Mouse (Mus musculus) heart, adult 2 months (tissue): ENCODE measurements around the gene Grhpr. TPM values are rescaled to one million over a fixed set of nuclear protein-coding genes. Genes with fewer than 3 reads are reported as not detected.

Experiments used
- DNase-seq, 2 experiments: peaks; one replicate each; pipeline ENCODE4 v3.0.0; 2021
- H3K27ac ChIP-seq: fragments of 200-600 bp; 2 replicates; pipeline ENCODE4 v1.8.1; 2022
- H3K27me3 ChIP-seq: fragments of 200-500 bp; 2 replicates; pipeline ENCODE4 v1.6.1; 2012; ENCODE audit warnings: mild to moderate bottlenecking, low read length, inconsistent platforms, mixed read lengths; ENCODE audit not compliant: control insufficient read depth, insufficient read depth
- H3K36me3 ChIP-seq: fragments of 200-500 bp; 2 replicates; pipeline ENCODE4 v1.6.1; 2012; ENCODE audit warnings: low read length, inconsistent platforms; ENCODE audit not compliant: control insufficient read depth, insufficient read depth
- H3K4me1 ChIP-seq: fragments of 200-500 bp; 2 replicates; pipeline ENCODE4 v1.6.1; 2011; ENCODE audit warnings: low read length; ENCODE audit not compliant: control insufficient read depth, insufficient read depth
- H3K4me3 ChIP-seq: fragments of 200-600 bp; 2 replicates; pipeline ENCODE4 v1.8.1; 2022
- H3K79me2 ChIP-seq: fragments of 200-500 bp; replicated peaks from 2 replicates; pipeline ENCODE4 v1.6.1; 2012; ENCODE audit warnings: mild to moderate bottlenecking, inconsistent platforms, low read length, moderate library complexity, mixed read lengths; ENCODE audit not compliant: control insufficient read depth, insufficient read depth
- H3K9ac ChIP-seq: fragments of 200-500 bp; 2 replicates; pipeline ENCODE4 v1.6.1; 2012; ENCODE audit warnings: low read depth, mild to moderate bottlenecking, control low read depth, inconsistent platforms, low read length, mixed read lengths
- CTCF ChIP-seq: fragments of 200-600 bp; IDR thresholded peaks from 2 replicates; pipeline ENCODE4 v1.8.1; 2022; ENCODE audit warnings: antibody characterized with exemption, mild to moderate bottlenecking, moderate library complexity
- EP300 ChIP-seq: fragments of 200-500 bp; IDR thresholded peaks from 2 replicates; pipeline ENCODE4 v1.6.1; 2011; ENCODE audit warnings: low read depth, low read length, control low read depth; ENCODE audit not compliant: insufficient read depth
- POLR2A ChIP-seq: fragments of 200-500 bp; IDR thresholded peaks from 2 replicates; pipeline ENCODE4 v1.6.1; 2011; ENCODE audit warnings: mild to moderate bottlenecking, low read depth, low read length, control low read depth; ENCODE audit not compliant: insufficient read depth
- WGBS: fragments of 180-500 bp; shearing (Covaris S2); methylation state at CpG from one replicate; pipeline ENCODE4 v1.1.7; 2018; 5-methylcytosine and 5-hydroxymethylcytosine counted together
- intact Hi-C: fragments of 180-260 bp; cut with DNase I; formaldehyde crosslinking; loops from one replicate; pipeline ENCODE4 v1.15.1; 2025
- polyA plus RNA-seq: library from polyadenylated mRNA; depleted of rRNA; stranded (reverse); fragments of >200 nt; gene quantifications from 2 replicates; pipeline ENCODE4 v1.2.3, GENCODE M21; 2012
- total RNA-seq, 2 experiments: library from RNA; stranded (reverse); gene quantifications; 2 replicates each; pipeline ENCODE4 v1.2.3; 2021

The Grhpr gene
- total and polyA plus RNA-seq, 3 experiments = 32.2 to 66.6 (median 38.4) TPM

DNA sequence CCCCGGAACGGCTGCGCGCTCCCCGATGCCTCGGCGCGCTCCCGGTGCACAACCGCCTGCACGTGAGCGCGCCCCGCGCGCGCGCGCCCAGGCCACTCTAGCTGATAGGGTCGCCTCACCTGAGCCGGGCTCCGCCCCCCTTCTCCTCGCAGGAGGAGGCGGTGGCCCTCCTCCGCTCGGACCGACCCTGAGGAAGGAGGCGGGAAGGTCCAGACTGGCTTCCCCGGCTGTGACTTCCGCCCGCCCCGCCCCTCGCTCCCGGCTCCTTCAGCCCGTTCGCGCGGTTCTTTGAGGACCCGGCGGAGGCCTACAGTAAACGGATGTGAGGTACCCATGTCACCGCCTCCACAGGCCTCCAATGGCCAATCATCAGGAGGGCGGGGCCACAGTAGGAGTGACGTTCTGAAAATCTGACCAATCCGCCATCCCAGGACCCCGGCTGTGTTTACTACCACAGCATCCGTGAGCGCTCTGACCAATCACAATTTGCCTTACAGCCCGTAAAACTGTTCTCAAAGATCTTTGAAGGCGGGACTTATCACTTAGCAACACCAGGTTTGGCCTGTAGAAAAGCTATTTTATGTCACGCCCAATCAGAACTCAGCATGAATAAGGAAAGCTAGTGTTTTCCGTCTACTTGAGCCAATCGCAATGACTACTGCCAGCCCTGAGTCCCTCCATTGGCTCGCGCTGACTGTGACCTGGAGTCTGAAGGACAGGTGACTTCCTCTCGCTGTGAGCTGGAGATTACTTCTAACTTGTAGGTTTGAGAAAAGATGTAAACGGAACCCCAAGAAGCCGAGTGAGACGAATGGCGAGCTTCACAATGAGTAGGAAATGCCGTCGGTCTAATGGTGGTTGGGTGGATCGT, 31.1 kb downstream of the Grhpr start, which contains the start of gene Zbtb5:
TSS of gene Zbtb5 (minus strand) at position 308 of the 871 bp plus-strand sequence.
- Histone ChIP-seq H3K9ac (peak within 1 kb of the TSS; percentile 91), H3K36me3 (no peaks in the 10 kb centered on the region), H3K27ac (peak within 1 kb of the TSS; percentile 93), H3K4me3 (peak within 1 kb of the TSS; percentile 92), H3K79me2 (peaks cover 2% of the 10 kb centered on the region; the same call in 1 of the 2 replicates), H3K27me3 (no peaks in the 10 kb centered on the region), H3K4me1 (peaks cover 2% of the 10 kb centered on the region)
- intact Hi-C loops = loop anchor here (5.0 to 10.0 kb wide), 3 partner anchors 40 to 842 kb away; partner anchors contain the start of gene Shb
- TF ChIP-seq CTCF = no peak
- TF ChIP-seq POLR2A = peak; percentile 95
- DNase-seq = peak; percentile 96 to 100
- WGBS = under 1% methylated on average over 63 of the region's 63 CpGs

DNA sequence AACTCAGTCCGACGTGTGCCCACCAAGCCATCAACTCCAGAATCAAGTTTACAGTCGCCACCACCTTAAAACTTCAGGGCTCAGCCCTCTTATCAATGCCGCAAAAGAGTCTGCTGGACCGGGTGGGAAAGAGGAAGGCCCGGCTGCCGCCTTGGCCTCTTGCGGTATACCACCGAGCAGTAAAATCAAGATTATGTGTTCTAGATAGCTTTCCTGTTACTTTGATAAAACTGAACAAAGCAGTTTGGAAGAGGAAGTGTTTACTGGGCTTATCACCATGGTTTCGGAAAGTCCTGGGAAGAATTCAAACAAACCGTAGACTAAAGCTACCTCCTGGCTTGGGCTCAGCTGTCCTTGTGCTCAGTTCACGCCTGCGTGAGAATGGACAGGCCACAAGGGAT, 31.8 kb downstream of the Grhpr start:
- under 1% methylated on average over 13 of the region's 13 CpGs for WGBS
- DNase-seq = no peak

DNA sequence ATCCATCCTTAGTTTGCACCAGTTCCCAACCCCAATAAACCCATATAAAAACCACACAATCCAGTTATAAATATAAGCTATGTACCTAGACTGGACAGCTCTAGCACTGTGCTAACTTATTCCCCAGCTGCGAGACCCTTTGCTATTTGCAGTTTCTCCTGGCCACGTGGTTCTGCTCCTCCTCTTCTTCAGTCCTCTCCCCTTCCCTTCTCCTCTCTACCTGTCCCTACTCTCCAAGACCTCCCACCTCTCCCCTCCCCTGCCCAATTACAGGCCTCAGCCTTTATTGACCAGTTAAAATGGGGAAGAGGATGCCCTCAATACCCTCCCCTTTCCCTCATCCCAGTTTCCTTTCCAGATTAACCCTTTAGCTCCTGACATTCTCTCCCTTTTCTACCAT, 32.3 kb downstream of the Grhpr start:
- no peak for DNase-seq
- H3K36me3 ChIP-seq = no peaks in the 10 kb centered on the region
- peaks cover 2% of the 10 kb centered on the region; the same call in 1 of the 2 replicates for H3K79me2 ChIP-seq
- intact Hi-C loops = loop anchor here (5.0 to 10.0 kb wide), 3 partner anchors 41 to 841 kb away; partner anchors contain the start of gene Shb
- peak overlapping the region; percentile 93; the same call in 1 of the 2 replicates for H3K27ac ChIP-seq
- H3K4me1 ChIP-seq = peaks cover 2% of the 10 kb centered on the region
- no peak for TF ChIP-seq EP300
- no peak for TF ChIP-seq CTCF
- no peak for TF ChIP-seq POLR2A
- peak overlapping the region; percentile 68 for H3K4me3 ChIP-seq
- no peak overlapping the region for H3K9ac ChIP-seq
- 7% methylated on average over 2 of the region's 2 CpGs for WGBS
- H3K27me3 ChIP-seq = no peaks in the 10 kb centered on the region

More for the DNA sequence above, 31.8 kb downstream of the Grhpr start:
- H3K9ac ChIP-seq = peak overlapping the region; percentile 91
- peak overlapping the region; percentile 68 for H3K4me3 ChIP-seq
- intact Hi-C loops = loop anchor here (5.0 to 10.0 kb wide), 3 partner anchors 41 to 842 kb away; partner anchors contain the start of gene Shb
- peak overlapping the region; percentile 93 for H3K27ac ChIP-seq
- H3K36me3 ChIP-seq = no peaks in the 10 kb centered on the region
- TF ChIP-seq EP300 (no peak), POLR2A (no peak), CTCF (no peak)
- H3K79me2 ChIP-seq = peaks cover 2% of the 10 kb centered on the region; the same call in 1 of the 2 replicates
- no peaks in the 10 kb centered on the region for H3K27me3 ChIP-seq
- H3K4me1 ChIP-seq = peaks cover 2% of the 10 kb centered on the region

DNA sequence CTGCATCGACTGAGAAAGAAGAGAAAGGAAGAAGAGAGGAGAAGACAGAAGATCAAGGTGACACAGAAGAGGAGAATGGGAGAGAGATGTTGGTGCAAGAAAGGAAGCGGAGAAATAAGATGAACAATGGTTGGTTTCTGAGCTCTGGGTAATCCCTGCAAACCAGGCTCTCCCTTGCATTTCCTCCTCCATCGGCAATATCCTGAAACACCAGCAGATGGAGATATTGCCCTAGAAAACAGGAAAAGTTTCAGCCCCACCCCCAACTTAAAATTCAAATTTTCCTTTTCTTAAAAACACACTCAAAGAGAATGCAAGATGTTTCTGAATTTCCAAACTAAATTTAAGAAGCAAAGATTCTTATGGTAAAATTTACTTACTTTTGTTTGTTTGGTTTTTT, 34.4 kb downstream of the Grhpr start:
- no peaks in the 10 kb centered on the region for H3K36me3 ChIP-seq
- H3K27me3 ChIP-seq = no peaks in the 10 kb centered on the region
- intact Hi-C loops = loop anchor here (1.0 to 10.0 kb wide), 5 partner anchors 265 to 839 kb away; partner anchors contain the start of gene Shb
- WGBS = 1% methylated on average over 3 of the region's 3 CpGs
- peak; percentile 40 for DNase-seq
- 0 out of 2 replicates have a peak, but pooled peaks cover 2% of the 10 kb centered on the region for H3K79me2 ChIP-seq
- H3K4me3 ChIP-seq = no peak overlapping the region
- H3K4me1 ChIP-seq = peaks cover 6% of the 10 kb centered on the region
- H3K27ac ChIP-seq = no peak overlapping the region
- TF ChIP-seq POLR2A = no peak
- peak; percentile 91 for TF ChIP-seq CTCF
- 0 out of 2 replicates have a peak, but pooled peaks have one; percentile 38 for TF ChIP-seq EP300
- H3K9ac ChIP-seq = no peak overlapping the region

DNA sequence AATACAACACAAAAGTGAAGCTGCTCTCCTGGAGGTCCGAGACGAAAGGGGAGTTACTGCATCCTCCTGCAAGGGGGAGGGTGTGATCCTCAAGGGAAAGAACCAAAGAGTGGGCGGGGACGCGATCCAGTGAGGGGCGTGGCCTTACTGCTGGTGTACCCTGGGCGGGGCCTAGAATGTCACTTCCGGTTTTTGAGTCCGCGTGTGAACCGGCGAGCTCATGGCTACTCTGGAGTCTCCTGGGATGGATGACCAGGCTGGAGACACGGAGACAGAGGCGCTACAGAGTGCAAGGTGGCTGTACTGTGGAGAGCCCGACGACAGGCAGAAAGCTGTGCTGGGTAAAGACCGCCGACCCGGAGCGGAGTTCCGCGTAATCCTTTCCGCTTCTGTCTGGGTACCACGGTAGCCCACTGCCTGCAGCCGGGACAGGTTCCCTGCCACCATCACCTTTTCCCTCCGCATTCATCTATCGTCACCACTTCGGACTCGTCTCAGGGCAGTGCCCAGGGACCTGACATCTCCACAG, 37.3 kb downstream of the Grhpr start, which contains the start of gene Polr1e:
TSS of gene Polr1e (plus strand) at position 132 of the 529 bp plus-strand sequence.
- H3K27me3 ChIP-seq = no peaks in the 10 kb centered on the region
- peak within 1 kb of the TSS; percentile 63 for H3K9ac ChIP-seq
- DNase-seq = peak; percentile 93 to 94
- TF ChIP-seq EP300 (0 out of 2 replicates have a peak, but pooled peaks have one; percentile 50), POLR2A (peak; percentile 70; the same call in 1 of the 2 replicates), CTCF (no peak)
- intact Hi-C loops = loop anchor here (2.0 to 10.0 kb wide), 6 partner anchors 20 to 836 kb away; partner anchors contain the start of genes Fbxo10, Shb and Tomm5
- H3K4me1 ChIP-seq = peaks cover 4% of the 10 kb centered on the region
- WGBS = under 1% methylated on average over 29 of the region's 29 CpGs
- H3K4me3 ChIP-seq = peak within 1 kb of the TSS; percentile 77
- 0 out of 2 replicates have a peak, but pooled peaks cover 2% of the 10 kb centered on the region for H3K79me2 ChIP-seq
- H3K36me3 ChIP-seq = no peaks in the 10 kb centered on the region
- H3K27ac ChIP-seq = peak within 1 kb of the TSS; percentile 61
